Mouse (Mus musculus) liver, adult 2 months (tissue): ENCODE results near the gene Zmynd8. TPM values are rescaled to one million over a fixed set of nuclear protein-coding genes. Genes with fewer than 3 reads are reported as not detected.

Experiments
- DNase-seq: peaks from one replicate; pipeline ENCODE4 v3.0.0-alpha.2; 2011; ENCODE audit warnings: low read depth, low spot score; ENCODE audit errors: extremely low read depth
- H3K27ac ChIP-seq: fragments of 200-500 bp; replicated peaks from 2 replicates; pipeline ENCODE4 v1.5.1; 2012; ENCODE audit warnings: low read depth, mild to moderate bottlenecking, control low read depth, inconsistent platforms, low read length; ENCODE audit not compliant: insufficient read depth
- H3K27me3 ChIP-seq: fragments of 200-500 bp; 2 replicates; pipeline ENCODE4 v1.6.1; 2012; ENCODE audit warnings: mild to moderate bottlenecking, moderate library complexity, low read length, inconsistent platforms; ENCODE audit not compliant: control insufficient read depth, insufficient read depth
- H3K36me3 ChIP-seq: fragments of 200-500 bp; 2 replicates; pipeline ENCODE4 v1.6.1; 2012; ENCODE audit warnings: low read length, inconsistent platforms; ENCODE audit not compliant: control insufficient read depth, insufficient read depth
- H3K4me1 ChIP-seq: fragments of 200-500 bp; 2 replicates; pipeline ENCODE4 v1.6.1; 2011; ENCODE audit warnings: low read length; ENCODE audit not compliant: control insufficient read depth, insufficient read depth
- H3K4me3 ChIP-seq: fragments of 200-500 bp; 2 replicates; pipeline ENCODE4 v1.5.1; 2011; ENCODE audit warnings: low read depth, mild to moderate bottlenecking, control low read depth, low read length, moderate library complexity; ENCODE audit not compliant: insufficient read depth
- H3K79me2 ChIP-seq: fragments of 200-500 bp; 2 replicates; pipeline ENCODE4 v1.6.1; 2012; ENCODE audit warnings: inconsistent platforms, mild to moderate bottlenecking, low read length, moderate library complexity; ENCODE audit not compliant: control insufficient read depth, insufficient read depth
- H3K9ac ChIP-seq: fragments of 200-500 bp; 2 replicates; pipeline ENCODE4 v1.6.1; 2012; ENCODE audit warnings: low read depth, mild to moderate bottlenecking, control low read depth, inconsistent platforms, low read length
- CTCF ChIP-seq: fragments of 200-500 bp; IDR thresholded peaks from 2 replicates; pipeline ENCODE4 v1.5.1; 2011; ENCODE audit warnings: low read depth, low read length, control low read depth
- POLR2A ChIP-seq: fragments of 200-500 bp; IDR thresholded peaks from 2 replicates; pipeline ENCODE4 v1.6.1; 2011; ENCODE audit warnings: low read length, control low read depth; ENCODE audit not compliant: insufficient read depth; ENCODE audit errors: extremely low read depth
- WGBS: fragments of 180-500 bp; shearing (Covaris S2); methylation state at CpG from one replicate; pipeline ENCODE4 v1.1.7; 2018; 5-methylcytosine and 5-hydroxymethylcytosine counted together
- polyA plus RNA-seq: library from polyadenylated mRNA; depleted of rRNA; stranded (reverse); fragments of >200 nt; gene quantifications from 2 replicates; pipeline ENCODE4 v1.2.3, GENCODE M21; 2012
- total RNA-seq: library from RNA; depleted of rRNA; stranded (reverse); fragments of >200 nt; gene quantifications from 2 replicates; pipeline ENCODE4 v1.2.3, GENCODE M21; 2014

The Zmynd8 gene
- total and polyA plus RNA-seq, 2 experiments, result 7.8 to 10.0 TPM

DNA sequence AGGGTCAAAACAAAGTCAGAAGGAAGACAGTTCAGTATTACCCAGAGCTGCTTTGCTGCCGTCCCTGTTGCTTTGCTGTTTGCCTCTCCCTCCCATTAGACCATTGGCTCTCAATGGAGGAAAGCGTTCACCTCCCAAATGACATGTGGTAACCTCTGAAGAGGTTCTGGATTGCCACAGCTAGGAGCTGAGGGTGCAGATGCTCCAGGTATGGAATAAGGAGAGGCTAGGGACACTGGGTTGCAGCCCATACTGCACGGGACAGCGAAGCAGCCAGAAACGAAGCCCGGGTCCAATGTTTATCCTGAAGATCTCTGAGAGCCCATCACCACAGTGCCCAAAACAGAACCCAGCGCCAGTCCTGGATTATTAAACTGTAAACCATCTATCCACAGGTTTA is 9.6 kb downstream of the Zmynd8 start:
- Histone ChIP-seq H3K4me1 (peaks cover 34% of the 10 kb centered on the region), H3K36me3 (no peaks in the 10 kb centered on the region), H3K27me3 (no peaks in the 10 kb centered on the region), H3K79me2 (no peaks in the 10 kb centered on the region), H3K27ac (no peak overlapping the region), H3K9ac (no peak overlapping the region), H3K4me3 (no peak overlapping the region)
- TF ChIP-seq POLR2A (no peak), CTCF (no peak)
- WGBS, result 68% methylated on average over 7 of the region's 7 CpGs
- no peak for DNase-seq

GRCm38 (mm10) chr2:165888813-165889221 is 10.0 kb downstream of the Zmynd8 start:
- Histone ChIP-seq H3K27ac (no peak overlapping the region), H3K36me3 (no peaks in the 10 kb centered on the region), H3K79me2 (no peaks in the 10 kb centered on the region), H3K9ac (no peak overlapping the region), H3K4me1 (peaks cover 34% of the 10 kb centered on the region), H3K27me3 (no peaks in the 10 kb centered on the region), H3K4me3 (no peak overlapping the region)
- no peak for DNase-seq
- TF ChIP-seq POLR2A, result no peak
- TF ChIP-seq CTCF, result no peak
- 23% methylated on average over 3 of the region's 3 CpGs for WGBS

- no peaks in the 10 kb centered on the region for H3K79me2 ChIP-seq
- H3K4me1 ChIP-seq, result peaks cover 34% of the 10 kb centered on the region
- no peak overlapping the region for H3K4me3 ChIP-seq
- H3K27me3 ChIP-seq, result no peaks in the 10 kb centered on the region
- 0 out of 2 replicates have a peak overlapping the region, but pooled peaks have one; percentile 1 for H3K9ac ChIP-seq
- peak; percentile 41 for DNase-seq
- no peaks in the 10 kb centered on the region for H3K36me3 ChIP-seq
- TF ChIP-seq CTCF, result no peak
- no peak for TF ChIP-seq POLR2A
- WGBS, result 38% methylated on average over 13 of the region's 13 CpGs
- peak overlapping the region; percentile 36; the same call in 1 of the 2 replicates for H3K27ac ChIP-seq
Observed at GRCm38 (mm10) chr2:165888396-165888795, 10.4 kb downstream of the Zmynd8 start.

- 5% methylated on average over 25 of the region's 25 CpGs for WGBS
- no peaks in the 10 kb centered on the region for H3K36me3 ChIP-seq
- peak overlapping the region; percentile 99 for H3K27ac ChIP-seq
- DNase-seq, result peak; percentile 97
- TF ChIP-seq POLR2A (no peak), CTCF (no peak)
- no peaks in the 10 kb centered on the region for H3K27me3 ChIP-seq
- H3K4me1 ChIP-seq, result peaks cover 47% of the 10 kb centered on the region
- peak overlapping the region; percentile 55 for H3K9ac ChIP-seq
- peaks cover 6% of the 10 kb centered on the region; the same call in 1 of the 2 replicates for H3K79me2 ChIP-seq
- H3K4me3 ChIP-seq, result no peak overlapping the region
Observed at GRCm38 (mm10) chr2:165886857-165887628, 11.8 kb downstream of the Zmynd8 start.

- Histone ChIP-seq H3K27me3 (no peaks in the 10 kb centered on the region), H3K4me3 (no peak overlapping the region), H3K79me2 (peaks cover 6% of the 10 kb centered on the region; the same call in 1 of the 2 replicates), H3K9ac (peak overlapping the region; percentile 55), H3K4me1 (peaks cover 52% of the 10 kb centered on the region), H3K27ac (peak overlapping the region; percentile 99), H3K36me3 (no peaks in the 10 kb centered on the region)
- WGBS, result 10% methylated on average over 3 of the region's 3 CpGs
- DNase-seq, result peak; percentile 99
- TF ChIP-seq POLR2A, result no peak; the same call in 1 of the 2 replicates
Observed at GRCm38 (mm10) chr2:165886482-165886856, 12.3 kb downstream of the Zmynd8 start.

DNA sequence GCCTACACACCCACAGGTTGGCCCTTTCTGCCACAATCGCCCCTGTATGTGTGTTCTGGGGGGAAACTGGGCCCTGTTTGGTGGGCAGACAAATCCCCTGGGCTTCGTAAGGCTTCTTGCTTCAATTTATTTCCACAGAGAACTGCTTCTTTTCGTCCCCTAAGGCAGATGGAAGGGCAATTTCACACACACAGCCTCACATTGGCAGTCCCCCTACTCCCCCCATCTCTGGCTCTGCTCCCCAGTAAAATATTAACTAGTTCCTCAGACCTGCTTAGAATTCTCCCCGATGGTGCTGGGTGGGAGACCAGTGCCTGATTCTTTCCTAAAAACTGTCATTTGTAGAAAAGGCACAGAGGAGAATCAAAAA is 12.9 kb downstream of the Zmynd8 start:
- peak; percentile 68 for DNase-seq
- Histone ChIP-seq H3K79me2 (peaks cover 6% of the 10 kb centered on the region; the same call in 1 of the 2 replicates), H3K4me1 (peaks cover 55% of the 10 kb centered on the region), H3K27me3 (no peaks in the 10 kb centered on the region), H3K36me3 (no peaks in the 10 kb centered on the region), H3K4me3 (no peak overlapping the region), H3K27ac (peak overlapping the region; percentile 99), H3K9ac (peak overlapping the region; percentile 61)
- TF ChIP-seq CTCF (no peak), POLR2A (no peak)
- 21% methylated on average over 4 of the region's 4 CpGs for WGBS
